Mouse (Mus musculus): ENCODE data around the gene Foxl2. TPM values are rescaled to one million over a fixed set of nuclear protein-coding genes. Genes with fewer than 3 reads are reported as not detected.

Foxl2 gene
- 1.2 and 2.7 TPM in 2 replicates for polyA plus RNA-seq (2012; rRNA removed)

DNA sequence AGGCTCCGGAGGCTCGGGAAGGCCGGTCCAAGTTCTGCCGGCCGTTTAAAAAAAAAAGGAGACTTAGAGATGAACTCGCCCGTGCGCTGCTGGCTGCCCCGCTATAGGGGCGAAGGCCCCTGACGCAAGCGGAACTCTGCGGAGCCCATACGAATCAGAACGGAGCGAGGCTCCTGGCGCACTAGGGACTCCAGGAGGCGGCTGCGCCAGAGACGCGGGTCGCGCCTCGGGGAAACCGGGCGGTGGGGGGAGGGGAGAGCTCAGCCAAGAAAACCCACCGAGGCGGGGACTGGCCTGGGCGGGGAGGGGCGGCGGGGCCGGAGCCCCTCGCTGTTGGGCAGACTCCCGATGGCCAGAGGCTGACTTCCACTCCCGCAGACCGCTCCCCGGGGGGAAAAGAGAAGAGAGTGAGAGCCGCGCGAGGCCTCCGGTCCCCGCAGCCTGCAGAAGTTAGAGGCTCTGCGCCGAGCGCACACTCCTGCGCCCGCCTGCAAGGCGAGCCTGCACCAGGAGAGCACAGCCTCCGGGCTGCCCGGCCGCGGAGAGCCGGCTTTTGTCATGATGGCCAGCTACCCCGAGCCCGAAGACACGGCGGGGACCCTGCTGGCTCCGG is at the start of gene Foxl2:
Foxl2 (plus strand) TSS at position 186 of the 613 bp plus-strand sequence.

DNA sequence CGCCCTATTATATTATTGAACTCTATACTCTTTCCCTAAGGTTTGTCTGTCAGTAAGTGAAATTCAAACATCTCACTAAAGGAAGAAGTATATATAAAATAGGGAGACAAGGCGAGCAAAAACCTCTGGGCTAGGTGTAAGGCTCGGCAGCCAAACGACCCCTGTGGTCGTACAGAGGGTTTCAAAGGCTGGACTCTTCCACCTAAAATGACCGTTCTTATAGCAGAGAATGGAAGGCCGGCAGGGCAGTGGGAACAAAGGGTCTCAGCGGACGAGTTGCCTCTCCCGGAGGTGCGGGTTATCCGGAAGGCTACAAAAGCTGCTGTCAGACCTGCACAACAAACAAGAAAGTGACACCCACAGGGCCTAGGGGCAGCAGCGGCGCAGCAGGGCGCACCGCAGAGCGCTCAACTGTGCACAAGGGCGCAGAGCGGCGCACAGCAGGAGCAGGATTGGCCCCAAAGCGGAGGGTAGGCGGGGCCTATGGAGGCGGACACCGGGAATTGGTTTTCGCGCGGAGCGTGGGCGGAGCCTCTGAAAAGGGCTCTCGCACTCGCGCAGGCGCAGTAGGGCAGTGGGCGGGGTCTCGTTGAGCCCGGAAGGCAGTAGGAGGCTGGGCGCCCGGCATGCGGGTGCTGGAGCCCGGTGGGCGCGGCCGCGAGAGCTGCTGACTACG is 30.9 kb downstream of the Foxl2 start, which contains the start of gene Faim:
Faim (plus strand) TSS at position 574 of the 676 bp plus-strand sequence.

Other genes with a start within 250 kb of the Foxl2 start
- gene Prr23a1, start 112.8 kb upstream of the Foxl2 start, polyA plus RNA-seq (2012; rRNA removed), result not detected in 2 replicates
- not detected in 2 replicates for gene Prr23a2, start 98.8 kb upstream of the Foxl2 start, polyA plus RNA-seq (2012; rRNA removed)
- gene Prr23a3, start 90.5 kb upstream of the Foxl2 start, polyA plus RNA-seq (2012; rRNA removed), result not detected in 2 replicates
- not detected in 2 replicates for gene 7420426K07Rik, start 52.2 kb upstream of the Foxl2 start, polyA plus RNA-seq (2012; rRNA removed)
- 38.7 and 60.3 TPM in 2 replicates for gene Faim, start 31.1 kb downstream of the Foxl2 start, polyA plus RNA-seq (2012; rRNA removed)
- gene Gm1123, start 80.4 kb downstream of the Foxl2 start, polyA plus RNA-seq (2012; rRNA removed), result 0.02 and 0.06 TPM in 2 replicates
- gene Pik3cb, start 185.3 kb downstream of the Foxl2 start, polyA plus RNA-seq (2012; rRNA removed), result 4.8 and 4.9 TPM in 2 replicates

Data from central nervous system, embryonic 11.5 days (tissue).